Mouse (Mus musculus): ENCODE data around the gene Herpud1. TPM values are rescaled to one million over a fixed set of nuclear protein-coding genes. Genes with fewer than 3 reads are reported as not detected.

The Herpud1 gene
- 10 to 100 TPM; 48.8 to 60.8 TPM for total RNA-seq (2021)
- long read RNA-seq, experiment 1, transcript Herpud1-205 (8 exons, 1,952 nt): major isoform, 107 of 125 reads
- long read RNA-seq, experiment 1, transcript Herpud1-201 (8 exons, 1,873 nt): minor isoform, 10 of 125 reads
- long read RNA-seq, experiment 1, partial matches to known transcripts: 0 of 125 reads
- long read RNA-seq, experiment 1, other reads (novel, unspliced or antisense): 8 of 125 reads
- long read RNA-seq, experiment 2, transcript Herpud1-201 (8 exons, 1,873 nt): minor isoform, 6 of 82 reads
- long read RNA-seq, experiment 2, transcript Herpud1-205 (8 exons, 1,952 nt): major isoform, 67 of 82 reads
- long read RNA-seq, experiment 2, partial matches to known transcripts: 2 of 82 reads
- long read RNA-seq, experiment 2, other reads (novel, unspliced or antisense): 7 of 82 reads

GRCm38 (mm10) chr8:94386214-94387026 is at the start of gene Herpud1:
Gene Herpud1, plus strand, starts transcription at chr8:94386438.
- peak; percentile 98 to 99 for DNase-seq (ENCODE audit: low spot score in 2 of 2)
- intact Hi-C loops (cut with DNase I): loop anchor here (5.0 kb wide), 1 partner anchor 44 kb away; no protein-coding TSS in a partner anchor

- no peak for DNase-seq (ENCODE audit: low spot score in 2 of 2)
- intact Hi-C loops (cut with DNase I): loop anchor here (10.0 kb wide), 2 partner anchors 247 to 367 kb away; no protein-coding TSS in a partner anchor
These were observed 48.7 kb upstream of the Herpud1 start for GRCm38 (mm10) chr8:94337559-94337958.

DNA sequence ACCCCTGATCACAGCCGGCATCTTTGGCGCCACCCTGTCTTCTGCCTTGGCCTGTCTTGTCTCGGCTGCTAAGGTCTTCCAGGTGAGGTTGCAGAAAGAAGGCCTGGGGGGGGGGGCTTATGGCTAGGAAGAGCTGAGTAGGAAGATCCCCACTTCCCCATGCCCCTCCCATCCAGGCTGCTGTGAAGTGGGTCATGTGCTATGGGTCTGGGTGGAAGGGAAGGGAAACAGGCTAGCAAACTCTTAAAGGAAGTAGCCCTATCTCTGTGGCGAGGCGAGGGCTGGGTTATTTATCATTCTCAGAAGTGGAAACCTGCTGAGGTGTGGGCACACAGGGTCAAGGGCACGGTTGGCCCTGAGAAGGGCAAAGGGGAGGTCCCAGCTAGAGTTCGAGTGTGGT is 45.4 kb upstream of the Herpud1 start:
- DNase-seq (ENCODE audit: low spot score in 2 of 2): no peak
- intact Hi-C loops (cut with DNase I): loop anchor here (5.0 kb wide), 1 partner anchor 47 kb away; the partner anchor contains the start of gene Herpud1

GRCm38 (mm10) chr8:94342691-94343090 is 43.5 kb upstream of the Herpud1 start:
- no peak for DNase-seq (ENCODE audit: low spot score in 2 of 2)
- intact Hi-C loops (cut with DNase I): loop anchor here (2.0 to 5.0 kb wide), 2 partner anchors 45 to 54 kb away; partner anchors contain the start of gene Herpud1

DNA sequence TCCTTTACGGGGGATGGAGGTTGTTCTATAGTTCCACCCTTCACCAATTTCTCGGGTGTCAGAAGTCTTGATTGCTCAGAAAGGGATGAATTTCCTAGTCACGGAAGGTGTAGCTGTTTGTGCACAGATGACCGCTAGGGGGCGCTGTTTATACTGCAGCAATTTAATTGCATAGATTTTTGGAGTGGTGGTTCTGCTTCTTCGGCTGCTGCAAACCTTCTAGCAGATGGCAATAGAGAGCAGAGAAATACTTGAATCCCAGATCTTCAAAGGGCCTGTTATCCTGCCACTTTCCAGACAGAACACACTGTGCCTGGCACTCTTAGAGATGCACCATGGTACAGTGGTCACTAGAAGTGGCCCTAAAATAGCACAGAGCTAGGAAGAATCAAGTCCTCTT is 42.9 kb upstream of the Herpud1 start:
- intact Hi-C loops (cut with DNase I): loop anchor here (2.0 to 5.0 kb wide), 2 partner anchors 44 to 54 kb away; partner anchors contain the start of gene Herpud1
- DNase-seq (ENCODE audit: low spot score in 2 of 2): peak; percentile 90 to 94

DNA sequence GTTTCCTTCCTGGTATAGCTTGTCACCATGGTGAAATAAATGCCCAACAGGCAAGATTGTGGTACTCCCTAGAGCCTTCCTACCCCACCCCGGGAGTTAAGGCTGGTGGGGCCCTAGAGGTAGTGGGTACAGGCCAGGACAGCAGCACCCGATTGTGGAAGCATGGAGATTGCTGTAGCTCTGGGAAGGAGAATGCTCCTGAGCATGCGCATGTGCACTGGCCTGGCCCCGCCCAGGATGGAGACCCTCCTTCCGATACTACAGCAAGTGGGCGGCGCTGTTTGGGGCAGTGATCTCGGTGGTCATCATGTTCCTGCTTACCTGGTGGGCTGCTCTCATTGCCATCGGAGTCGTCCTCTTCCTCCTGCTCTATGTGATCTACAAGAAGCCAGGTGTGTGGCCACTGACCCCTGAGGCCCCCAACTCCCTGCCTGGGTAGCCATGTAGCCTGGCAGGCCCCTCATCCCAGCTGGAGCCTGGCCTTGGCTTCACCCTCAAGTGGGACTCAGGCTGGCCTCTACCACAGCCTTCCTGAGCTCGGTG is 42.4 kb upstream of the Herpud1 start:
- intact Hi-C loops (cut with DNase I): loop anchor here (2.0 to 5.0 kb wide), 2 partner anchors 43 to 53 kb away; partner anchors contain the start of gene Herpud1
- DNase-seq (ENCODE audit: low spot score in 2 of 2): no peak

DNA sequence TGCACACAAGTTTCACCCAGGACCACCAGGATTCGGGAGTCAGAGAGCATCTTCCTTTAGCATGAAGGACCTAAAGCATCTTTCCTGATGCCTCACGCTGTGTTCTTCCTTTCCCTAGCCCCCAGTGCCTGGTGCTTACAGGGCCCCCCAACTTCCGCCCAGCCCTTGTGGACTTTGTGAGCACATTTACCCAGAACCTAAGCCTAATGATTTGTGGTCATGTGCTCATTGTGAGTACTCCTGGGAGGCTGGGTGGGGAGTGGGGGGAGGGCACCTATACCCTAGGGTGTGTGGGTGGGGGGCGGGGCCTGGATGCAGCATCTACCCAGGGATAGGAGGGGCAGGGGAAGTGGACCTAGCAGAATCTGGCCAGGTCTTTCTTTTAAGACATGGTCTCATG is 40.6 kb upstream of the Herpud1 start:
- intact Hi-C loops (cut with DNase I): no loop called here
- DNase-seq (ENCODE audit: low spot score in 2 of 2): no peak

DNA sequence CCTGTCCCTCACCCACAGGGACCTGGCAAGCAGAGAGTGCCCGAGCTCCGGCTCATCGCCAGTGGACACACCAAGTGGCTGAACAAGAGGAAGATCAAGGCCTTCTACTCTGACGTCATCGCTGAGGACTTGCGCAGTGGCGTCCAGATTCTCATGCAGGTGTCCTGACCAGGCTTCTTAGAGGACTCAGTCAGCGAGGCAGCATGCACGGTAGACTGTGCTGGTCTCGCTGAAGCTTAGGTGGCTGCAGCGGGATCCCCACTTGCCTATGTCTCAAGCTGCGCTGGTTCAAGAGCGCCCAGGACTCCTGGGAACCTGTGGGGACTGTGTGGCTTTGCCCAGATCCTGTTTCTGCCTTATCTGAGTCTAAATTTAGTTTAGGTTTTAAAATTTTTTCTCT is 40.0 kb upstream of the Herpud1 start:
- intact Hi-C loops (cut with DNase I): no loop called here

GRCm38 (mm10) chr8:94348425-94348824 is 37.8 kb upstream of the Herpud1 start:
- intact Hi-C loops (cut with DNase I): no loop called here
- DNase-seq (ENCODE audit: low spot score in 2 of 2): no peak

More for the DNA sequence above, 40.0 kb upstream of the Herpud1 start:
- DNase-seq (ENCODE audit: low spot score in 2 of 2): no peak

DNA sequence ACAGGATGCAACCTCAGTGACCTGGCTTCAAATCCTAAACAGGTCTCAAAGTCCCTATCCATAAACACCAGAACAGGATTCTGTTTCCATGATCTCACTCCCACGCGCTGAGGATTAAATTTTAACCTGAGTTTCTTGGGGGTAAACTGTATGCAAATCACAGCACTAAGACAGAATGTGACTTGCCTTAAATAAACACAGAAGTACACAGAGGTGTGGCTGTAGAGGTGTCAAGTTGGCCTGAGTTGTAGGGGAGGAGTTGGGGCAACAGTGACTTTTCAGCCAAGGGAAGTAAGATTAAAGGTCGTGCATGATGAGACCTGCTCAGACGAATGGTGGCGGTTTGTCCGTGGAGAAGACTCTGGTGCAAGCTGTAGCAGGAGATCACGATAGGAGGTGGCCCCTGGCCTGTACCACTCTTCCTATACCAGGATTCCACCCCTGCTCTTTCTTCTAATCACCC is 32.1 kb upstream of the Herpud1 start:
- DNase-seq (ENCODE audit: low spot score in 2 of 2): no peak
- intact Hi-C loops (cut with DNase I): no loop called here

DNA sequence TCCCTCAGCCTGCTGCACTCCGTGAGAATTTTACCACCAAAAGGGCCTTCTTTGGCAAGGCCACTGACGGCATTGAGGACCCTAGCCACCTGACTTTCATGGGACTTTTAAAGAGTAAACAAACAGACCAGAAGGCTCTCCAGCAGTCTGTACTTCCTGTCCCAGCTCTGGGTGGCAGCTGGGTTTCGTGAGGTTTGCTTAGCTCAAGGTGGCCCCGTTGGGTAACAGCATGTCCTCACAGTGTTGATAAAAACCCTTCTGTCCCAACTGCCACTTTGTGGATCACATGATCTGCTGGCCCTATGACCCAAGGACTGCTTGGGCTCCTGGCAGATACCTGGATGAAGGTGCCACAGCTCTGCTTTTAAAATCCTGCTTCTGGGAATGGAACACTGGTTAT is 31.7 kb upstream of the Herpud1 start:
- intact Hi-C loops (cut with DNase I): no loop called here
- no peak for DNase-seq (ENCODE audit: low spot score in 2 of 2)

- DNase-seq (ENCODE audit: low spot score in 2 of 2): no peak
- intact Hi-C loops (cut with DNase I): no loop called here
These were observed 29.0 kb upstream of the Herpud1 start for GRCm38 (mm10) chr8:94357220-94357619.

DNA sequence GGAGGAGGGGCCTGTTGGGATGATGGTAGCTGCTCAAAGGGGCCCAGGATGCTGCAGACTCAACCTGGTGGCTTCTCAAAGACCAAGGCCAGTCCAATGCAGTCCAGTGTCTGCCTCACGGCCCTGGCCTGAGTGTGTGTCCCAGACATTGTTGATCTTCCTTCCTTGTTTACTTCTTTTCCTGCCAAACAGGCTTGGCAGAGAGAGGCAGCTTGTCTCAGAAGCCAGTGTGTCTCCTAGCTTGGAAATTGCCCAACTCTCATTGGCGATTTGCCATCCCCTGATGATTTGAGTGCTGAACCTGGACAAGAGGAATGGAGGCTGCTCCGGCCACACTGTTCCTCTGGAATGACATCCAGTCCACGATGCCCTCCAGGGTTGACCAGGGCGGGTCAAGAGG is 27.7 kb upstream of the Herpud1 start:
- peak; percentile 74 to 76 for DNase-seq (ENCODE audit: low spot score in 2 of 2)
- intact Hi-C loops (cut with DNase I): no loop called here

- intact Hi-C loops (cut with DNase I): no loop called here
- no peak for DNase-seq (ENCODE audit: low spot score in 2 of 2)
These were observed 24.3 kb upstream of the Herpud1 start for GRCm38 (mm10) chr8:94361774-94362431.

- no peak for DNase-seq (ENCODE audit: low spot score in 2 of 2)
- intact Hi-C loops (cut with DNase I): no loop called here
These were observed 23.5 kb upstream of the Herpud1 start for GRCm38 (mm10) chr8:94362607-94363239.

DNA sequence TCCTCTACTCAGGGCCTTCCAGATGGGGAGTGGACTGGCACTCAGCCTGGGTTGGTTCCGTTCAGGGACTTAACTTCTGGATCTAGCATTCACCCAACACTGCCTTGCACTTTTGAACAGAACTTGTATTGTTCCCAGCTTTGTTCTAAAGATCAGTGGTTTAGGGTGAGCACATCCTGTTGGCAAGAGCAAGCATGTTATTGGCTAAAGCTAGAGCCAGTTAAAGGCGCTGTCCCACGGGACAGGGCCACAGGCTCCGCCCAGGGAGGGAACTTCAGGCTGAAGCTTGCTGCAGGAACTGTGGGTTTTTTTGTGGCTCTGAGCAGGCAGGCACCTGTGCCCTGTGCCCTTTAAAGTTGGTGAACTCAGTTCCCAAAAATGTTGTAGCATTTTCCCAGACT is 22.9 kb upstream of the Herpud1 start:
- DNase-seq (ENCODE audit: low spot score in 2 of 2): peak in 1 of 2 experiments; percentile 41
- intact Hi-C loops (cut with DNase I): no loop called here

- no peak for DNase-seq (ENCODE audit: low spot score in 2 of 2)
- intact Hi-C loops (cut with DNase I): no loop called here
These were observed 22.3 kb upstream of the Herpud1 start for GRCm38 (mm10) chr8:94363906-94364305.

DNA sequence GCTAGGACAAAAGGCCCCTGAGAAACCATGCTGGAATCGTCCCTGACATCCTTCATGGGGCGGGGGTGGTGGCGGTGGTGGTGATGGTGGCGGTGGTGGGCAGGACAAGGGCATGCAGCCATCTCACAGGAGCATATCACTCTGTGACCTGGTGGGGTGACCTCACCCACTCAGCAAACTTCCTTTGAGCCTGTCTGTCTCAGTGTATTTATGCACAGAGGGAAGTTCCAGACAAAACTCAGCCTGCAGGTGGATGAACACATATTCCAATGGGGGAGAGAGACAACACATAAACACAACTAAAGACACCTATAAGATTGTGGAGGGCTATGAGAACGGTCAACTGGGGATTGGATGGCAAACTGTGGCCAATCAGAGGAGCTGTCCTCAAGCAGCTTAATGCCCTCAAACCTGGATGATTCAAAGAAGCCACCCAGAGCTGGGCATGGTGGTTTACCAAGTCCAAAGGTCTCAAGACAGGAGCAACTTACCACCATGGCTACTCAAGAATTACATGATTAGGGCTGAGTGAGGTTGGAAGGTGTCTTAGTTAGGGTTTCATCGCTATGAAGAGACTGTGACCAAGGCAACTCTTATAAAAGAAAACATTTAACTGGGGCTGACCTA is 21.4 kb upstream of the Herpud1 start:
- no peak for DNase-seq (ENCODE audit: low spot score in 2 of 2)
- intact Hi-C loops (cut with DNase I): no loop called here
